Mouse (Mus musculus): ENCODE measurements around the gene Cpne5. TPM values are rescaled to one million over a fixed set of nuclear protein-coding genes. Genes with fewer than 3 reads are reported as not detected.
"Not testable (repeated sequence)": the region's sequence is repeated elsewhere in the genome, so short reads cannot be mapped to it uniquely, and the experiment has no call there.

Cpne5 gene
- polyA plus RNA-seq, 1 experiment = 117 TPM

DNA sequence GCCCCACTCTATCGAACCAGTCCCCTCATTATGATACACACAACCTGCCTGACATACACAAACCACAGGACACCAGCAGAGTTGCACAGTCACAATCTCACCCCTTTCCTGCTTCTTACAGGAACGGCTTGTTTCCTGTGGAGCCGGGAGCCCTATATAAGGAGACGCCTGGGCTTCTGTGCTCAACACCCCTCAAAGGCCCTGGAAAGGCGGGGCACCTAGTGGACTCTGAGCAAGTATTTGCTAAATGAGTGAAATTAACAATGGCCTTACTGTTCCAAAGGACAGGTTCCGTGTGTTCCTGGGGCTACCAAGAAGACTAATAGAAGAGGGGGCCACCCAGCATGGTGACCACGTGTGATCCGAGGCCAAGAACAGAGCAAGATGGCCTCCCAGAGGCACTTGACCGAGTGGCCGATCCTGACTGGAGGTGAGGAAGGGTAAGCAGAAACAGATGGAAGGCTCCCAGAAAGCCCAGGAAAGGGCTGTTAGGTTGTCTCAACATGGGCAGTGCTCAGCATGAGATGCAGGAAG is 20.1 kb upstream of the Cpne5 start:
- no peak for DNase-seq (ENCODE audit: extremely low spot score in 1 of 2, low spot score in 1 of 2)

DNA sequence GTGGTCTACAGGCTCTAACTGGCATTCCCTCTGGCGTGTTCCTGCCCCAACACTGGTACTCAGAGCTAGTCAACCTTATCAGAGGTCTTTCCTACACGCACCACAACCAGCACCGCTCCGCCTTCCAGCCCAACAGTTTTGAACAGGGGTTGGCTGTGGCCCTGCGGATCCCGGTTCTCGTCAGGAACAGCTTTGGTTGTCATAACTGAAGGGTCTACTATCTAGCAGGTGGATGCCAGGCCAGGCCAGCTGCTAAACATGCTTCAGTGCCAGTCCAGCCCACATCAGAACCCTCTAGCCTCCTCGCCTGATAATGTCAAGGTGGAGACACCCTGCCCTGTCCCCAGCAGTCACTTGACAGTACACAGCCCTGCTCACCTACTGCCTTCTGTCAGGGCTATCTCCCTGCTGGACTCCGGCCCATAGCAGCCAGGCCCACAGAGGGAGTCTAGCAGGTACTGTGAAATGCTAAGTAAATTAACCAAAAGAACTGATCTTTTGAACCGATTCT is 19.1 kb upstream of the Cpne5 start:
- no peak for DNase-seq (ENCODE audit: extremely low spot score in 1 of 2, low spot score in 1 of 2)

DNA sequence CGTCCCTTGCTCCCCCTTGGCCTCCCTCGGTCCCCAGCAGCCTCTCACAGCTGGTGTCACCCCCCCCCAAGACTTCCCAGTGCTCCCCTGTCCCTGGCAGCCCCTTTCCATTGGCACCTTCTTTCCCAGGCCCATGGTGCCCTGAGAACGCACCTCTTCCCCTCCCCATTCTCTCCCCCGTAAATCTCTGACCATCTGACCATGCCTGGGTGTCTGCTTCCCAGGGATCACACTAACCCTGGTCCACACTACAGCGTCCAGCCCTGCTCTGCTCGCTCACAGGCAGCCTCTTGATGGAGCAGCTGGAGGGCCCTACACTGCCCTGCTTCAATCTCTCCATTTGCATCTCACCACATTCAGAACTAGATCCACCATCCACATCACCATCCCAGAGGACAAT is 18.5 kb upstream of the Cpne5 start:
- DNase-seq (ENCODE audit: extremely low spot score in 1 of 2, low spot score in 1 of 2) = no peak

GRCm38 (mm10) chr17:29254784-29255183 is 16.8 kb upstream of the Cpne5 start:
- DNase-seq (ENCODE audit: extremely low spot score in 1 of 2, low spot score in 1 of 2) = not testable (repeated sequence)

DNA sequence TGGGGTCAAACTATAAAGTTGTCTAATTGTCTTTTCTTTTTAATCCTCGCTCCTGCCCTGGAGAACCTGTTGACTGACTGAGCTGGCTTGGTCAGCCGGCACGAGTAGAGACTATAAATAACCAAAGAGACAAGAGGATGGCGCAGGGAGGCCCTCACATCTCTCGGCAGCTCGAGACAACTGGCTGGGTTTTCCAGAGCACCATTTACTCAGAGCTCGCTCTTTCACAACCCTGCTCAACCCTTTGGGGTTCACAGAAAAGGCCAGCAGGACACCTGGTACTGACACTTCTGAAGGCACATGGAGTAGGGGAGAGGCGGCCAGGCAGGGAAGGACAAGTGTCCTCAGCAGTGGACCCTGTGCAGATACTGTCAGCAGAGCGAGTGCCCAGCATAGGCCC is 15.7 kb upstream of the Cpne5 start:
- no peak for DNase-seq (ENCODE audit: extremely low spot score in 1 of 2, low spot score in 1 of 2)

- DNase-seq (ENCODE audit: extremely low spot score in 1 of 2, low spot score in 1 of 2) = no peak
Measured at GRCm38 (mm10) chr17:29253236-29253635, 15.3 kb upstream of the Cpne5 start.

DNA sequence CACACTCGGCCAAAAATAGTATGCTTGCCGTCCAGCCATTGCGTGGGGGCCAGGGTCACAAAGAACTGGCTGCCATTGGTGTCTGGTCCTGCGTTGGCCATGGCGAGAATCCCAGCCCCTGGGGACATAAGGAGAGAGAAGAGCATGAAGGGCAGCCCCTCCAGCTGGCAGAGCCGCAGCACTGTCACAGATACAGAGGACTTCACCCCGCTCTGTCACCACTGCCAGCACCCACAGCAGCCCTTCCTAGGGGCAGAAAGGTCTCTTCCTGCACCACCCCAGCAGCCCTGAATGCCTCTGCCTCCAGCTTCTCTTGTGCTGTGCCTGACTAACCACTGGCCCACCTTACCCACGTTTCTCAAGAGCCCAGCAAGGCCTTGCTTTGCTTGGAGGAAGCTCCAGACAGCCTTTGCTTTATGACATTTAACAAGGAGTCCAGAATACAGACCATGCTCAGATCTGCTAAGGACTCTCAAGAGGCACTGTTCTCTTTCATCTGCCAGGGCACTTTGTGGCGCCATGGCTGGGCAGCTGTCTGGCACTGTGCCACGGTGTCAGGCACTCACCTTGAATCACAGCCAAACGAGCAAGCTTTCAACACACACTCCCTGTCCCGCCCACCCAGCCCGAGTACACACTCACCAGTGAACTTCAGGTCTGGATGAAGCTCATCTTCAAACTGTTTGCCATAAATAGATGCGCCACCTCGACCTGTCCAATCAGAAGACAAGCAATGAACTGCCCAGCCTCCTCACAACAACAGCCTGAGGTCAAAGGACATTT is 13.8 kb upstream of the Cpne5 start:
- DNase-seq (ENCODE audit: extremely low spot score in 1 of 2, low spot score in 1 of 2) = no peak

GRCm38 (mm10) chr17:29251006-29251405 is 13.0 kb upstream of the Cpne5 start:
- peak in 1 of 2 experiments; percentile 55 for DNase-seq (ENCODE audit: extremely low spot score in 1 of 2, low spot score in 1 of 2)

GRCm38 (mm10) chr17:29249512-29249911 is 11.5 kb upstream of the Cpne5 start:
- peak in 1 of 2 experiments; percentile 40 for DNase-seq (ENCODE audit: extremely low spot score in 1 of 2, low spot score in 1 of 2)

DNA sequence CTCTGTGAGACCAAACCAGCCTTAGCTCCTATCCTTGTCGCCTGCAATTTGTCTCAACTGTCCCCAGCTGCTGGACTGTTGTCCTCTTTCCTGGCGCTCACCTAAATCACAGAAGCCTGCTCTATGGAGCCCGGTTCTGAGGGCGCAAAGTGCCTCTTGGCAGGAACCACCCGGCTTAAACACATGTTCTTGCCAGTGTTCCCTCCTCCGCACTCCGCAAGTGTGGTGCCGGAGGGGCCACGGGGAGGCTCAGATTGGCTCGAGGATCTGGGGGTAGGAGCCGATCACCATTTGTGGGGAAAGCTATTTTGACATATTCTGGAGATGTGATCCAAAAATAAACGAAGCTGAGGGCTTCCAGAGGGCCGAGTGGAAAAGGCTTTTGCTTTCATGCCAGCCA is 9.9 kb upstream of the Cpne5 start:
- DNase-seq (ENCODE audit: extremely low spot score in 1 of 2, low spot score in 1 of 2) = peak; percentile 49 to 74

DNA sequence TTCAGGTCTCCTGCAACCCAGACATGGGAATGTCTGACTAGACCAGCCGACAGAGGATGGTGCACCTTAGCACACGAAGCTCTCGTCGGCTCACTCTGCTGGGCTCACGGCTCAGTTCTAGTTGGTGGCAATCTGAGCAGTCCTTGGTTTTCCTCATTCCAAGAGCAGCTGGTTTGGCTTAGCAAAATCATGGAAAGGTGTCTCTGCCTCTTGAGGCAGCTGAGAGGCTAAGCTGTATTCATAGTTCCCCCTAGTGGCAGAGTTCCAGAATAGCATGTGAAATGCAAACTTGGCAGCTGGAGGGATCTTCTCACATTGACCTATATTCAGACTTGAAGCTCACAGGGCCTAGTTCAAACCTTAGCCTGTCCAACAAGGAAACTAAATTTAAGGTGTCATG is 8.6 kb upstream of the Cpne5 start:
- peak in 1 of 2 experiments; percentile 73 for DNase-seq (ENCODE audit: extremely low spot score in 1 of 2, low spot score in 1 of 2)

DNA sequence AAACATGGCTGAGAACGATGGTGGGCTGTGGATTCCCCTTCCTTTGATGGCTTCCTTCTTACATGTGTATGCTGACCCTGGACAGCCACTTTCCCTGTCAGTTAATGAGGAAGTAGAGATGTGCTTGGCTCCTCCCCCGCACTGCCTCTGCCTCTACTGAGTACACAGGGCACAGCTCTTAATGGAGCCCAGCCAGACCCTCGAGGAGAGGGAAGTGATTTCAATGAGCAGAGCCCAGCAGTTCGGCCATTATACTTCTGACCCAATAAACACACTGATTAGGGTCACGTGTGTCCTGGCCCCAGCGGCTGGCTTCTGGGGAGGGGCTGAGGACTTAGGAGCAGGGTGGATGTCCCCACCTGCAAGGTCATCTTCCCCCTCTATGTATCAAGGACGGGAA is 7.8 kb upstream of the Cpne5 start:
- DNase-seq (ENCODE audit: extremely low spot score in 1 of 2, low spot score in 1 of 2) = no peak

GRCm38 (mm10) chr17:29244912-29245311 is 6.9 kb upstream of the Cpne5 start:
- no peak for DNase-seq (ENCODE audit: extremely low spot score in 1 of 2, low spot score in 1 of 2)

- no peak for DNase-seq (ENCODE audit: extremely low spot score in 1 of 2, low spot score in 1 of 2)
Measured at GRCm38 (mm10) chr17:29238421-29238945, 516 bp upstream of the Cpne5 start.

DNA sequence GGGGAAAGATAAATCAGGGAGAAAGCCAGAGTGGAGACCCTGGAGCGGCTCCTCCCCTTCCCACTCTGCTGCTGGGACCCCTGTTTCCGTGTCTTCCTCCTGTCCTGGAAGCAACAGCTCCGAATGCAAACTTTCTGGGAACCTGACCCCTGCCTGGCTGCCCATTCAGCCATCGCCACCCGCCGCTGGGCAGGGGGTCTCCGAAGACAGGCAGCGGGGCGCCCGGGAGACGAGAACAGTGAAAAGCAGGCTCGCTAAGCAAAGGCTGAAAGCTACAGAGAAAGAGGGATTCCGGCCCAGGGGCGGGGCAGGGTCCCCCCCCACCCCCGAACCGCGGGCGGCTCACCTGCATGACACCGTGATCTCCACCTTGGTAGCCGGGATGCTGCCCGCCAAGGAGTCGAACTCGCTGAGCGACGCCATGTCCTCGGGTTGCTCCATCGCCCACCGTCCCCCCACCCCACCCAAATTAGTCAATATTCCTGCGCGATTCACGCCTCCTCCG is 648 bp downstream of the Cpne5 start:
- DNase-seq (ENCODE audit: extremely low spot score in 1 of 2, low spot score in 1 of 2) = no peak

GRCm38 (mm10) chr17:29236111-29236510 is 1.9 kb downstream of the Cpne5 start:
- DNase-seq (ENCODE audit: extremely low spot score in 1 of 2, low spot score in 1 of 2) = peak in 1 of 2 experiments; percentile 51

DNA sequence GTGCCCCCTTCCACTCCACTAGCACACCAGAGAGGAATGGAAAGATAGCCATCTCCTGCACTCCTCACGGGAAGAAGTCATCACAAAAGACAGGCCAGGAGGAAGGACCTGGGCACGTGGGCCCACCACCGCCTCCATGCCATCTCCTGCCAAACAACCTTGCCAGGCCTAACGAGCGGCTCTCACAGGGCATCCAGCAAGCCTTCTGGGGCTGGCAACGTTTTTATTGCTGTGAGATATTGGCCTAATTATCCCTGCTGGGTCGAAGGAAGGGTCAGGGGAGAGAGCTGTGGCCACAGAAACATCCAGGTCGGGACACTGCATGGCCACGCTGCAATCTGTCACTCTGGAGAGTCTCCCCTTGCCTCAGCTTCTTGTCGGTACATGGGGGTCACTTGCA is 6.9 kb downstream of the Cpne5 start:
- no peak for DNase-seq (ENCODE audit: extremely low spot score in 1 of 2, low spot score in 1 of 2)

GRCm38 (mm10) chr17:29220631-29221030 is 17.3 kb downstream of the Cpne5 start:
- no peak for DNase-seq (ENCODE audit: extremely low spot score in 1 of 2, low spot score in 1 of 2)

- DNase-seq (ENCODE audit: extremely low spot score in 1 of 2, low spot score in 1 of 2) = no peak
Measured at GRCm38 (mm10) chr17:29218017-29218416, 19.9 kb downstream of the Cpne5 start.

- no peak for DNase-seq (ENCODE audit: extremely low spot score in 1 of 2, low spot score in 1 of 2)
Measured at GRCm38 (mm10) chr17:29216078-29216477, 21.9 kb downstream of the Cpne5 start.

DNA sequence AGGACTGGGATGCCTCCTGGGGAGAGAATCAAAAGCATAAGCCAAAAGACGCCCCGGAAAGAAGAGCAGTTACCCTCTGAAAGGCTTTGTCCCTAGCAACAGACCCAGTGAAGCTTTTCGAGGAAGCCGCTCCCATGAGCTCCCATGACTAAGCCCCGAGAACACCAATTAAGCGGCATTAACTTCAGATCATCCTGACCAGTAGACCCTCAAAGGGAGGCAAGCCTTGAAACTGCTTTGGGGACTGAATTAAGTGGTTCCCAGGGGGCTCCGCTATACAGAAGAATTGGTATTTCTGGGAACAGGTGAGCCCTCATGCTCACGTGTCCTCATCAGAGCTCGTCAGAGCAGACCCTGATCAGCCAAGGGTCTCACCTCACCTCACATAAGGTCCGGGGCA is 23.3 kb downstream of the Cpne5 start:
- DNase-seq (ENCODE audit: extremely low spot score in 1 of 2, low spot score in 1 of 2) = no peak

- no peak for DNase-seq (ENCODE audit: extremely low spot score in 1 of 2, low spot score in 1 of 2)
Measured at GRCm38 (mm10) chr17:29214193-29214456, 23.8 kb downstream of the Cpne5 start.
